Mouse (Mus musculus) urinary bladder, postnatal 4 days (tissue): ENCODE data around the gene Cdhr5.

Experiments used
- DNase-seq, 2 experiments: peaks; one replicate each; pipeline ENCODE4 v3.0.0; 2021 to 2022; ENCODE audit warnings: low spot score in 2 of 2

The Cdhr5 gene

GRCm38 (mm10) chr7:141276546-141276945, at the start of gene Cdhr5:
Gene Cdhr5, minus strand, starts transcription at chr7:141276786.
- DNase-seq, result no peak

GRCm38 (mm10) chr7:141324686-141325085, 48.1 kb upstream of the Cdhr5 start:
- DNase-seq, result no peak

GRCm38 (mm10) chr7:141319446-141319845, 42.9 kb upstream of the Cdhr5 start:
- DNase-seq, result no peak

GRCm38 (mm10) chr7:141317619-141318132, 41.1 kb upstream of the Cdhr5 start:
- DNase-seq, result no peak

GRCm38 (mm10) chr7:141315974-141316373, 39.4 kb upstream of the Cdhr5 start:
- DNase-seq, result no peak

- no peak for DNase-seq
Observed at GRCm38 (mm10) chr7:141315076-141315475, 38.5 kb upstream of the Cdhr5 start.

- DNase-seq, result no peak
Observed at GRCm38 (mm10) chr7:141314416-141314815, 37.8 kb upstream of the Cdhr5 start.

- DNase-seq, result no peak
Observed at GRCm38 (mm10) chr7:141304537-141304936, 28.0 kb upstream of the Cdhr5 start.

GRCm38 (mm10) chr7:141302702-141303268, 26.2 kb upstream of the Cdhr5 start:
- no peak for DNase-seq

GRCm38 (mm10) chr7:141301386-141301785, 24.8 kb upstream of the Cdhr5 start:
- DNase-seq, result no peak

GRCm38 (mm10) chr7:141299175-141299574, 22.6 kb upstream of the Cdhr5 start:
- DNase-seq, result no peak

GRCm38 (mm10) chr7:141297926-141298650, 21.5 kb upstream of the Cdhr5 start:
- no peak for DNase-seq

- no peak for DNase-seq
Observed at GRCm38 (mm10) chr7:141294479-141294878, 17.9 kb upstream of the Cdhr5 start.

- no peak for DNase-seq
Observed at GRCm38 (mm10) chr7:141293852-141294471, 17.4 kb upstream of the Cdhr5 start.

GRCm38 (mm10) chr7:141292583-141293388, 16.2 kb upstream of the Cdhr5 start:
- DNase-seq, result no peak

- no peak for DNase-seq
Observed at GRCm38 (mm10) chr7:141291921-141292582, 15.5 kb upstream of the Cdhr5 start, which contains the start of gene Drd4. Gene Drd4, plus strand, starts transcription at chr7:141292006.

GRCm38 (mm10) chr7:141288042-141288441, 11.5 kb upstream of the Cdhr5 start:
- no peak for DNase-seq

GRCm38 (mm10) chr7:141282756-141283155, 6.2 kb upstream of the Cdhr5 start:
- DNase-seq, result no peak

GRCm38 (mm10) chr7:141281442-141281841, 4.9 kb upstream of the Cdhr5 start:
- DNase-seq, result no peak

- no peak for DNase-seq
Observed at GRCm38 (mm10) chr7:141278766-141279590, 2.4 kb upstream of the Cdhr5 start, which contains the start of gene Sct. Gene Sct, minus strand, starts transcription at chr7:141279133.
